Mouse (Mus musculus): ENCODE measurements around the gene Cbln3. TPM values are rescaled to one million over a fixed set of nuclear protein-coding genes. Genes with fewer than 3 reads are reported as not detected.
A peak's percentile ranks its signal among the peaks of the same experiment; 100 is the strongest.

The Cbln3 gene
- polyA plus RNA-seq, 1 experiment from 2014 or later = 0.46 TPM

GRCm38 (mm10) chr14:55897671-55898070, 13.5 kb upstream of the Cbln3 start:
- Histone ChIP-seq H3K4me1 (peaks cover 18% of the 10 kb centered on the region), H3K4me2 (no peak overlapping the region), H3K27ac (0 out of 2 replicates have a peak overlapping the region, but pooled peaks have one; percentile 19), H3K4me3 (no peak overlapping the region), H3K36me3 (peaks cover 53% of the 10 kb centered on the region), H3K9ac (no peak overlapping the region), H3K9me3 (no peaks in the 10 kb centered on the region), H3K27me3 (no peaks in the 10 kb centered on the region)
- 92% methylated on average over 12 of the region's 12 CpGs for WGBS
- no peak for ATAC-seq (ENCODE audit: insufficient number of reproducible peaks, low FRiP score, low TSS enrichment, low read depth)

GRCm38 (mm10) chr14:55886571-55887382, 2.6 kb upstream of the Cbln3 start:
- peak overlapping the region; percentile 76; the same call in 1 of the 2 replicates for H3K4me2 ChIP-seq
- peaks cover 54% of the 10 kb centered on the region for H3K36me3 ChIP-seq
- no peak overlapping the region for H3K27ac ChIP-seq
- H3K27me3 ChIP-seq = no peaks in the 10 kb centered on the region
- H3K9ac ChIP-seq = no peak overlapping the region
- ATAC-seq (ENCODE audit: insufficient number of reproducible peaks, low FRiP score, low TSS enrichment, low read depth) = no peak
- H3K4me1 ChIP-seq = peaks cover 32% of the 10 kb centered on the region
- 75% methylated on average over 24 of the region's 24 CpGs for WGBS
- no peaks in the 10 kb centered on the region for H3K9me3 ChIP-seq
- no peak overlapping the region; the same call in 1 of the 2 replicates for H3K4me3 ChIP-seq

GRCm38 (mm10) chr14:55885791-55886271, 1.6 kb upstream of the Cbln3 start:
- Histone ChIP-seq H3K36me3 (peaks cover 45% of the 10 kb centered on the region), H3K9me3 (no peaks in the 10 kb centered on the region), H3K9ac (peak overlapping the region; percentile 83), H3K4me3 (peak overlapping the region; percentile 83), H3K4me2 (peak overlapping the region; percentile 76), H3K4me1 (peaks cover 32% of the 10 kb centered on the region), H3K27me3 (no peaks in the 10 kb centered on the region), H3K27ac (peak overlapping the region; percentile 94)
- no peak for ATAC-seq (ENCODE audit: insufficient number of reproducible peaks, low FRiP score, low TSS enrichment, low read depth)
- WGBS = 5% methylated on average over 16 of the region's 16 CpGs

- Histone ChIP-seq H3K4me3 (peak overlapping the region; percentile 83), H3K27ac (peak overlapping the region; percentile 94), H3K4me1 (peaks cover 32% of the 10 kb centered on the region), H3K9me3 (no peaks in the 10 kb centered on the region), H3K4me2 (peak overlapping the region; percentile 76), H3K27me3 (no peaks in the 10 kb centered on the region), H3K36me3 (peaks cover 39% of the 10 kb centered on the region), H3K9ac (peak overlapping the region; percentile 83)
- ATAC-seq (ENCODE audit: insufficient number of reproducible peaks, low FRiP score, low TSS enrichment, low read depth) = peak; percentile 68
- 1% methylated on average over 11 of the region's 30 CpGs for WGBS
Observed at GRCm38 (mm10) chr14:55885114-55885790, 1.1 kb upstream of the Cbln3 start.

GRCm38 (mm10) chr14:55884713-55885113, 521 bp upstream of the Cbln3 start, which contains the start of gene Khnyn:
TSS of gene Khnyn (plus strand) at chr14:55884947.
- peaks cover 34% of the 10 kb centered on the region for H3K36me3 ChIP-seq
- peak within 1 kb of the TSS; percentile 76 for H3K4me2 ChIP-seq
- H3K4me1 ChIP-seq = peaks cover 32% of the 10 kb centered on the region
- no peaks in the 10 kb centered on the region for H3K27me3 ChIP-seq
- WGBS = 0% methylated on average over 29 of the region's 30 CpGs
- ATAC-seq (ENCODE audit: insufficient number of reproducible peaks, low FRiP score, low TSS enrichment, low read depth) = peak; percentile 88
- H3K9ac ChIP-seq = peak within 1 kb of the TSS; percentile 83
- no peaks in the 10 kb centered on the region for H3K9me3 ChIP-seq
- peak within 1 kb of the TSS; percentile 94 for H3K27ac ChIP-seq
- H3K4me3 ChIP-seq = peak within 1 kb of the TSS; percentile 83

- Histone ChIP-seq H3K4me1 (peaks cover 32% of the 10 kb centered on the region), H3K4me2 (no peak overlapping the region), H3K27me3 (no peaks in the 10 kb centered on the region), H3K9ac (no peak overlapping the region), H3K27ac (peak overlapping the region; percentile 94; the same call in 1 of the 2 replicates), H3K9me3 (no peaks in the 10 kb centered on the region), H3K36me3 (peaks cover 24% of the 10 kb centered on the region), H3K4me3 (no peak overlapping the region)
- ATAC-seq (ENCODE audit: insufficient number of reproducible peaks, low FRiP score, low TSS enrichment, low read depth) = no peak
- WGBS = 85% methylated on average over 12 of the region's 12 CpGs
Observed at GRCm38 (mm10) chr14:55883663-55884062, 529 bp downstream of the Cbln3 start.

- peaks cover 32% of the 10 kb centered on the region for H3K4me1 ChIP-seq
- H3K4me2 ChIP-seq = no peak overlapping the region
- WGBS = 90% methylated on average over 13 of the region's 13 CpGs
- H3K9ac ChIP-seq = no peak overlapping the region
- H3K27ac ChIP-seq = no peak overlapping the region
- no peaks in the 10 kb centered on the region for H3K27me3 ChIP-seq
- H3K36me3 ChIP-seq = peaks cover 19% of the 10 kb centered on the region
- no peak for ATAC-seq (ENCODE audit: insufficient number of reproducible peaks, low FRiP score, low TSS enrichment, low read depth)
- no peak overlapping the region for H3K4me3 ChIP-seq
- no peaks in the 10 kb centered on the region for H3K9me3 ChIP-seq
Observed at GRCm38 (mm10) chr14:55883149-55883661, 987 bp downstream of the Cbln3 start.

GRCm38 (mm10) chr14:55882171-55882641, 2.0 kb downstream of the Cbln3 start:
- no peak overlapping the region for H3K4me3 ChIP-seq
- no peak overlapping the region for H3K4me2 ChIP-seq
- WGBS = 52% methylated on average over 6 of the region's 6 CpGs
- H3K9me3 ChIP-seq = no peaks in the 10 kb centered on the region
- H3K27me3 ChIP-seq = no peaks in the 10 kb centered on the region
- H3K4me1 ChIP-seq = peaks cover 39% of the 10 kb centered on the region
- H3K36me3 ChIP-seq = peaks cover 9% of the 10 kb centered on the region
- H3K9ac ChIP-seq = no peak overlapping the region
- H3K27ac ChIP-seq = no peak overlapping the region
- no peak for ATAC-seq (ENCODE audit: insufficient number of reproducible peaks, low FRiP score, low TSS enrichment, low read depth)

GRCm38 (mm10) chr14:55880982-55881381, 3.2 kb downstream of the Cbln3 start:
- no peak for ATAC-seq (ENCODE audit: insufficient number of reproducible peaks, low FRiP score, low TSS enrichment, low read depth)

GRCm38 (mm10) chr14:55879623-55880022, 4.6 kb downstream of the Cbln3 start:
- peaks cover 19% of the 10 kb centered on the region for H3K4me1 ChIP-seq
- H3K36me3 ChIP-seq = no peaks in the 10 kb centered on the region
- no peak overlapping the region for H3K4me3 ChIP-seq
- WGBS = 47% methylated on average over 1 of the region's 1 CpGs
- no peaks in the 10 kb centered on the region for H3K27me3 ChIP-seq
- H3K9me3 ChIP-seq = no peaks in the 10 kb centered on the region
- no peak for ATAC-seq (ENCODE audit: insufficient number of reproducible peaks, low FRiP score, low TSS enrichment, low read depth)
- H3K4me2 ChIP-seq = no peak overlapping the region
- no peak overlapping the region for H3K27ac ChIP-seq
- H3K9ac ChIP-seq = no peak overlapping the region

More at GRCm38 (mm10) chr14:55880982-55881381, 3.2 kb downstream of the Cbln3 start:
- no peak overlapping the region for H3K9ac ChIP-seq
- no peak overlapping the region for H3K4me2 ChIP-seq
- peaks cover 26% of the 10 kb centered on the region for H3K4me1 ChIP-seq
- no peaks in the 10 kb centered on the region for H3K36me3 ChIP-seq
- WGBS = 83% methylated on average over 8 of the region's 8 CpGs
- H3K4me3 ChIP-seq = no peak overlapping the region
- H3K9me3 ChIP-seq = no peaks in the 10 kb centered on the region
- H3K27ac ChIP-seq = no peak overlapping the region
- H3K27me3 ChIP-seq = no peaks in the 10 kb centered on the region

GRCm38 (mm10) chr14:55878316-55878940, 5.8 kb downstream of the Cbln3 start:
- ATAC-seq (ENCODE audit: insufficient number of reproducible peaks, low FRiP score, low TSS enrichment, low read depth) = no peak
- Histone ChIP-seq H3K4me2 (no peak overlapping the region), H3K9me3 (no peaks in the 10 kb centered on the region), H3K27me3 (no peaks in the 10 kb centered on the region), H3K9ac (no peak overlapping the region), H3K36me3 (peaks cover under 1% of the 10 kb centered on the region; the same call in 1 of the 2 replicates), H3K27ac (no peak overlapping the region), H3K4me3 (no peak overlapping the region), H3K4me1 (peaks cover 22% of the 10 kb centered on the region)
- 9% methylated on average over 7 of the region's 7 CpGs for WGBS

Data from limb, embryonic 15.5 days (tissue).